ENCODE assay signal across 21 mouse cellular contexts in genomic region chr5:115190081-115190480, GRCm38 (mm10). TPM values are rescaled to one million over a fixed set of nuclear protein-coding genes. Genes with fewer than 3 reads are reported as not detected.
"Had no signal": no experiment of that assay in that cellular context is flagged by ENCODE, and none has a peak within 500 bp of the region (broad histone marks: within the 10 kb centered on the region; RNA-seq: fewer than 3 reads in every experiment).

No protein-coding gene starts in this region.

- H3K9ac ChIP-seq: limb, embryonic 13.5 days; liver, embryonic 12.5 days; liver, embryonic 15.5 days; lung, embryonic 15.5 days; stomach, embryonic 15.5 days had no signal

- DNase-seq: kidney, postnatal 25 days; layer of hippocampus, adult 9-11 months; liver; lung, adult 18-20 months; lung, postnatal 10 days; lung, postnatal 36 days; midbrain, embryonic 14.5 days; right cerebral cortex, postnatal 25 days; spleen, adult 18-20 months; thymus, postnatal 25 days had no signal

- H3K4me2 ChIP-seq: limb, embryonic 13.5 days; liver, embryonic 12.5 days; liver, embryonic 15.5 days; lung, embryonic 15.5 days; midbrain, embryonic 11.5 days; stomach, embryonic 15.5 days had no signal

- H3K4me3 ChIP-seq: layer of hippocampus, adult 2 months; limb, embryonic 10.5 days; limb, embryonic 13.5 days; liver, embryonic 12.5 days; liver, embryonic 15.5 days; lung, embryonic 15.5 days; megakaryocyte, embryonic 14.5 days; stomach, embryonic 15.5 days had no signal

- ATAC-seq: liver, embryonic 12.5 days had no signal

- H3K9me3 ChIP-seq: limb, embryonic 10.5 days; limb, embryonic 13.5 days; liver, embryonic 12.5 days; liver, embryonic 15.5 days; lung, embryonic 15.5 days; stomach, embryonic 15.5 days had no signal

- H3K36me3 ChIP-seq: limb, embryonic 10.5 days; limb, embryonic 13.5 days; liver, embryonic 12.5 days; liver, embryonic 15.5 days; lung, embryonic 15.5 days; stomach, embryonic 15.5 days had no signal

- H3K27ac ChIP-seq: kidney, postnatal 0 days; layer of hippocampus, adult 2 months; limb, embryonic 10.5 days; limb, embryonic 13.5 days; liver, embryonic 12.5 days; liver, embryonic 15.5 days; lung, embryonic 15.5 days; stomach, embryonic 15.5 days had no signal

RNA-seq across cellular contexts. Expression of gene Cabp1, which starts 4.1 kb away (rescaled TPM):
- total RNA-seq: neutrophil, adult 5-6 weeks had no signal
